Mouse (Mus musculus): Measurements from ENCODE around the gene Selenbp2.
"Not testable (repeated sequence)": the region's sequence is repeated elsewhere in the genome, so short reads cannot be mapped to it uniquely, and the experiment has no call there.

GRCm38 (mm10) chr3:94653967-94654366, 39.4 kb upstream of the Selenbp2 start:
- TF ChIP-seq CTCF (IDR thresholded peaks at IDR 0.05; ENCODE audit: low read depth); EP300 (optimal IDR thresholded peaks at IDR 0.05): not testable (repeated sequence)

Measured in stomach, postnatal 0 days (tissue).